Mouse (Mus musculus): ENCODE data around the gene Ugt1a6b. TPM values are rescaled to one million over a fixed set of nuclear protein-coding genes. Genes with fewer than 3 reads are reported as not detected.
"Not testable (repeated sequence)": the region's sequence is repeated elsewhere in the genome, so short reads cannot be mapped to it uniquely, and the experiment has no call there.

Gene Ugt1a6b
- 4.2 and 5.7 TPM in 2 replicates for polyA plus RNA-seq (2015; fragmentation: Nextera tagmentation; extraction: Ambion mirVana)

DNA sequence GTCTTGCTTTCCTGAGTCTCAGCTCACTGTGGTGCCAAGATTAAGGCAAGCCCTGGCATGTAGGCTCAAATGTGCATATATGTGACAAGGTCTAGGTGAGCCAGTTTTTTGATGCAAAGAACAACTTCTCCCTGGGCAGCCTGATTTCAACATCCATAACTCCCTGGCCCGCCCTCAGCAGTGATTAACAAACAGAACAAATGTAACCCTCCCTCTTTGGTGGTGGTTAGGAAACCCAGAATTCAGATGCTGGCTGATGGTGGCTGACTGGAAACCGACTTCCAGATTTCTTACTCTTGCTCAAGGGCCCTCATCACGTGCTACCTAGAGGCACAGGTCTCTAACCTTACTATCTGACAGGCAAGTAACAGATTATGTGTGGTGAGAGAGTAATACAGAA, at the start of gene Ugt1a6b:
Ugt1a6b (plus strand) TSS at position 234 of the 400 bp plus-strand sequence.
- Histone ChIP-seq H3K27ac (ENCODE audit: low read length) (peak within 1 kb of the TSS; percentile 77), H3K9ac (ENCODE audit: low read length) (peak within 1 kb of the TSS; percentile 2; the same call in 1 of the 2 replicates), H3K4me2 (ENCODE audit: low read depth, low read length) (peak within 1 kb of the TSS; percentile 29; the same call in 1 of the 2 replicates)
- peak; percentile 37; the same call in 1 of the 2 replicates for ATAC-seq (ENCODE audit: insufficient read depth, low FRiP score)
- H3K27me3 ChIP-seq (ENCODE audit: control insufficient read depth, insufficient read depth, low read length); H3K36me3 ChIP-seq (ENCODE audit: control insufficient read depth, insufficient read depth, low read length); H3K4me1 ChIP-seq (ENCODE audit: control insufficient read depth, insufficient read depth, low read length); H3K9me3 ChIP-seq (replicated peaks; ENCODE audit: control insufficient read depth, low read length); H3K4me3 ChIP-seq (replicated peaks; ENCODE audit: low read length): not testable (repeated sequence)
- 42% methylated on average over 3 of the region's 3 CpGs for WGBS

DNA sequence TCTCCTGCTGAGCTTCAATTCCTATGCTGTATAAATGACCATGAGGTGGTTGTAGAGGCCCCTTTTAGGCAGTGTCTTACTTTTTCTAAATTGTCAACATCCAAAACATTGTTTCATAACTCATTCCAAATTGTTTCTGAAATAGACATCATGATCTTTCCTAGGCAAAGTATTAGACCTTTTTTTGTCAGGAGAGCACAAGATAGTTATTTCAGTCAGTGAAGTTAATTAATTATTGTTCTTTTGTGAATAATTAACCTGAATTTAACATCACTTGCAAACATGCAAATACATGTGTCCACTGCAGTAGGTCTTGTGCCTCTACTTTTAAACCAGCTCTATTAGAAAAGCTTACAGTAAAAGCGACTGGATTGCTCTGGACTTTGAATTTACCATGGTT, 48.0 kb upstream of the Ugt1a6b start, which contains the start of gene Ugt1a10:
Ugt1a10 (plus strand) TSS at position 301 of the 400 bp plus-strand sequence.
- Histone ChIP-seq H3K9me3 (replicated peaks; ENCODE audit: control insufficient read depth, low read length) (no peaks in the 10 kb centered on the region), H3K27me3 (ENCODE audit: control insufficient read depth, insufficient read depth, low read length) (no peaks in the 10 kb centered on the region), H3K9ac (ENCODE audit: low read length) (no peak within 1 kb of the TSS), H3K4me1 (ENCODE audit: control insufficient read depth, insufficient read depth, low read length) (no peaks in the 10 kb centered on the region), H3K4me3 (replicated peaks; ENCODE audit: low read length) (no peak within 1 kb of the TSS), H3K27ac (ENCODE audit: low read length) (no peak within 1 kb of the TSS), H3K36me3 (ENCODE audit: control insufficient read depth, insufficient read depth, low read length) (no peaks in the 10 kb centered on the region), H3K4me2 (ENCODE audit: low read depth, low read length) (no peak within 1 kb of the TSS)
- WGBS: 67% methylated on average over 1 of the region's 1 CpGs
- no peak for ATAC-seq (ENCODE audit: insufficient read depth, low FRiP score)

DNA sequence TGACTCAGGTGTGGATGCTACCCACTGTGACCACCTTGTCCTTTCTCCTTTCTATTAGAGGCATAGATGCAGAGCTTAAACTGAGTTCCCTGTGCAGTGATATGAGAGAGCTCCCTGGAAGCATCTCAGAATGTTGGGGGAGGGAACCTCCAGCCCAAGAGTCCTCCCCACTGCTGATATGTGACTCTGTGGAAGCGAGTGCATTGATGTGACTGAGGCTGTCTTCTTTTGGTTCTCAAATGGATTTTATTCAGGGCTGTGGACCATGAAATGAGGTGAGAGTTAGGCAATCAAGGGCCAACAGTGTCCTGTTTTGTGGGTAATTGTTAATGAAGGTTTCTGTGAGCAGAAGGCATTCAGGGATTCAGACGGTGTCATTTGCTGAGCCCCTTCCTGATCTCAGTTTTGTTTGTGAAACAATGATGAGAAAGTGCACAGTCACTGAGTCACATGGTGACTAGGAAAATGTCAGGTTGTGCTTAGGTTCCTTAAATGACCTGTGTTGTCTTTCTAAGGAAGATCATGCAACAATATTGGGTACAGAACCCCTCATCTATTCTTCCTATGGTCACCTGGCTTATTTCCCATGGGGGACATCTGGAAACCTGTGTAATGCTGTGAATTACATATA, 36.5 kb upstream of the Ugt1a6b start:
- not testable (repeated sequence) for H3K9ac ChIP-seq (ENCODE audit: low read length); H3K4me2 ChIP-seq (ENCODE audit: low read depth, low read length); H3K4me3 ChIP-seq (replicated peaks; ENCODE audit: low read length); ATAC-seq (ENCODE audit: insufficient read depth, low FRiP score); H3K27ac ChIP-seq (ENCODE audit: low read length); H3K36me3 ChIP-seq (ENCODE audit: control insufficient read depth, insufficient read depth, low read length); H3K27me3 ChIP-seq (ENCODE audit: control insufficient read depth, insufficient read depth, low read length); H3K4me1 ChIP-seq (ENCODE audit: control insufficient read depth, insufficient read depth, low read length); H3K9me3 ChIP-seq (replicated peaks; ENCODE audit: control insufficient read depth, low read length)
- 75% methylated on average over 1 of the region's 2 CpGs for WGBS

DNA sequence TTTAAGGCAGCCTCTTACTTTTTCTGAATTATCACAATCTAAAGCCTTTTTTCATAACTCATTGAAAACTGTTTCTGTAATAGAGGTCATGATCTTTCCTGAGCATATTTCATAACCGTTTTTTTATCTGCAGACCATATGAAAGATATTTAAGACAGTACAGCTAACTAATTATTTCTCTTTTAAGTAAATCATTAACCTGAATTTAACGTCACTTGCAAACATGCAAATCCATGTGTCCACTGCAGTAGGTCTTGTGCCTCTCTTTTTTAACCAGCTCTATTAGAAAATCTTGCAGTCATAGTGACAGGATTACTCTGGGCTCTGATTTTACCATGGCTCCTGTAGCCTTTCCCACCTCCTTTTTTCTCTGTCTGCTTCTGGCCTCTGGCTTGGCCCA, 32.6 kb upstream of the Ugt1a6b start, which contains the start of gene Ugt1a9:
Ugt1a9 (plus strand) TSS at position 306 of the 400 bp plus-strand sequence.
- no peak within 1 kb of the TSS for H3K27ac ChIP-seq (ENCODE audit: low read length)
- H3K9ac ChIP-seq (ENCODE audit: low read length): no peak within 1 kb of the TSS
- no peak for ATAC-seq (ENCODE audit: insufficient read depth, low FRiP score)
- no peak within 1 kb of the TSS for H3K4me3 ChIP-seq (replicated peaks; ENCODE audit: low read length)
- WGBS: 41% methylated on average over 2 of the region's 2 CpGs
- no peaks in the 10 kb centered on the region for H3K9me3 ChIP-seq (replicated peaks; ENCODE audit: control insufficient read depth, low read length)
- H3K4me2 ChIP-seq (ENCODE audit: low read depth, low read length): no peak within 1 kb of the TSS
- no peaks in the 10 kb centered on the region for H3K27me3 ChIP-seq (ENCODE audit: control insufficient read depth, insufficient read depth, low read length)
- H3K4me1 ChIP-seq (ENCODE audit: control insufficient read depth, insufficient read depth, low read length): no peaks in the 10 kb centered on the region
- no peaks in the 10 kb centered on the region for H3K36me3 ChIP-seq (ENCODE audit: control insufficient read depth, insufficient read depth, low read length)

DNA sequence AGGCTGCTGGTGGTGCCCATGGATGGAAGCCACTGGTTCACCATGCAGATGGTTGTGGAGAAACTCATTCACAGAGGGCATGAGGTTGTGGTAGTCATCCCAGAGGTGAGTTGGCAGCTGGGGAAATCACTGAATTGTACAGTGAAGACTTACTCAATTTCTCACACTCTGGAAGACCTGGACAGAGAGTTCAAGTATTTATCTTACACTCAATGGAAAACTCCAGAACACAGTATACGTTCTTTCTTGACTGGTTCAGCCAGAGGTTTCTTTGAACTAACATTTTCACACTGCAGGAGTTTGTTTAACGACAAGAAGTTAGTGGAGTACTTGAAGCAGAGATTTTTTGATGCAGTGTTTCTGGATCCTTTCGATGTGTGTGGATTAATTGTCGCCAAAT, 32.1 kb upstream of the Ugt1a6b start:
- Histone ChIP-seq H3K27ac (ENCODE audit: low read length) (no peak overlapping the region), H3K4me3 (replicated peaks; ENCODE audit: low read length) (no peak overlapping the region), H3K4me2 (ENCODE audit: low read depth, low read length) (no peak overlapping the region), H3K36me3 (ENCODE audit: control insufficient read depth, insufficient read depth, low read length) (no peaks in the 10 kb centered on the region), H3K9me3 (replicated peaks; ENCODE audit: control insufficient read depth, low read length) (no peaks in the 10 kb centered on the region), H3K9ac (ENCODE audit: low read length) (no peak overlapping the region), H3K27me3 (ENCODE audit: control insufficient read depth, insufficient read depth, low read length) (no peaks in the 10 kb centered on the region), H3K4me1 (ENCODE audit: control insufficient read depth, insufficient read depth, low read length) (no peaks in the 10 kb centered on the region)
- 69% methylated on average over 4 of the region's 4 CpGs for WGBS
- no peak for ATAC-seq (ENCODE audit: insufficient read depth, low FRiP score)

DNA sequence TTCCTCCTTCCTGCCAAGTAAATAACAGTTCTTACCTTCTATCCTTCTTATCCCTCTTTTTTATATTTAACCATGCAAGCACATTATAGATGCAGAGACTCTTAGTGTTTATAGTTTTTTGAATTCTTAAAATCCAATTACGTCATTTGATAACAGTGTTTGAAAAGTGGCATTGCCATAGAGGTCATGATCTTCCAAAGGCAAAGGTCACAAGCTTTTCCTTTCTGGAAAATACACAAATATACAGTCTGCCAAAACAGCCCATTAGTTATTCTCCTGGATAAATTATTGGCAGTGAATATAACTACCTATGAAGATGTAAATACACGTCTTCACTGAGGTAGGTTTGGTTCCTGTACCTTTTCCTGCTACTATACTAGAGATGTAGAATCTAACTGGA, 28.6 kb upstream of the Ugt1a6b start:
- 76% methylated on average over 2 of the region's 2 CpGs for WGBS
- Histone ChIP-seq H3K27ac (ENCODE audit: low read length) (no peak overlapping the region), H3K9me3 (replicated peaks; ENCODE audit: control insufficient read depth, low read length) (no peaks in the 10 kb centered on the region), H3K4me3 (replicated peaks; ENCODE audit: low read length) (no peak overlapping the region), H3K4me2 (ENCODE audit: low read depth, low read length) (no peak overlapping the region), H3K4me1 (ENCODE audit: control insufficient read depth, insufficient read depth, low read length) (no peaks in the 10 kb centered on the region), H3K36me3 (ENCODE audit: control insufficient read depth, insufficient read depth, low read length) (no peaks in the 10 kb centered on the region), H3K9ac (ENCODE audit: low read length) (no peak overlapping the region), H3K27me3 (ENCODE audit: control insufficient read depth, insufficient read depth, low read length) (no peaks in the 10 kb centered on the region)
- no peak for ATAC-seq (ENCODE audit: insufficient read depth, low FRiP score)

DNA sequence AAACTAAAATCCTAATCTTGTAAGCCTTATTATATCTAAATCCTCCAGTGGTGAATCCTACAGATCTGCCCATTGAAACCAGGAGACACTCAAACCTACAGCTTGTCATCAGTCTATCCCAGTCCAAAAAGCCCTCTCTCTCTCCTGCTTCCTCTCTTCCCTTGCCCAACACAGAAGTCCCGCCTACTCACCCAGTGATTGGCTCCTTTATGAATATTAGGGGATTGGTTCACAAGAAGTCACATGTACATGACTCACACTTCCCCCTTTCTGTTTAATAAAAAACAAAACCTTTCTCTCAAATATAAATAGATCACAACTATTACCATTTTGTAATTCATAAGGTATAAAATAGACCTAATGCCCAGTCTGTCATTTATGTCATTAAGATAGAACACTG, 25.9 kb upstream of the Ugt1a6b start:
- Histone ChIP-seq H3K4me1 (ENCODE audit: control insufficient read depth, insufficient read depth, low read length) (no peaks in the 10 kb centered on the region), H3K27me3 (ENCODE audit: control insufficient read depth, insufficient read depth, low read length) (no peaks in the 10 kb centered on the region), H3K4me2 (ENCODE audit: low read depth, low read length) (no peak overlapping the region), H3K27ac (ENCODE audit: low read length) (no peak overlapping the region), H3K4me3 (replicated peaks; ENCODE audit: low read length) (no peak overlapping the region), H3K36me3 (ENCODE audit: control insufficient read depth, insufficient read depth, low read length) (no peaks in the 10 kb centered on the region), H3K9me3 (replicated peaks; ENCODE audit: control insufficient read depth, low read length) (no peaks in the 10 kb centered on the region), H3K9ac (ENCODE audit: low read length) (no peak overlapping the region)
- WGBS: 97% methylated on average over 1 of the region's 1 CpGs
- no peak for ATAC-seq (ENCODE audit: insufficient read depth, low FRiP score)

DNA sequence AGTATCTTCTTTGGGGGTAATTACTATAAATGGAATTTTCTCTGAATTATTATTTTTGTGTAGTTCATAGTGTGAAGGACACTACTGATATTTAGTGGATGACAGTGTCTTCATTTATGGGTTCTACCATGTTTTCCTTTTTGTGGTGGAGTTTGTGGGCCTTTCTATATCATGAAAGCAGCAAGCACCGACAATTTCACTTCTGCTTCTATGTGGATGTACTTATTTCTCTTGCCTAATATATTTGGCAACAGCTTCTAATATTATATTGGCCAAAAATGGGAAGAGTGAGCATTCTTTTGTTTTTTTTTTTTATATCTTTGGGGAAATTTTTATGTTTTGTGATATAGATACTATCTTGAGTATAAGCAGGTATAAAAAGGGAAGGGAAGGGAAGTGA, 21.4 kb upstream of the Ugt1a6b start:
- Histone ChIP-seq H3K4me2 (ENCODE audit: low read depth, low read length) (no peak overlapping the region), H3K27ac (ENCODE audit: low read length) (no peak overlapping the region), H3K4me1 (ENCODE audit: control insufficient read depth, insufficient read depth, low read length) (no peaks in the 10 kb centered on the region), H3K9ac (ENCODE audit: low read length) (no peak overlapping the region), H3K36me3 (ENCODE audit: control insufficient read depth, insufficient read depth, low read length) (no peaks in the 10 kb centered on the region), H3K4me3 (replicated peaks; ENCODE audit: low read length) (no peak overlapping the region), H3K27me3 (ENCODE audit: control insufficient read depth, insufficient read depth, low read length) (no peaks in the 10 kb centered on the region), H3K9me3 (replicated peaks; ENCODE audit: control insufficient read depth, low read length) (no peaks in the 10 kb centered on the region)
- 98% methylated on average over 1 of the region's 1 CpGs for WGBS
- no peak for ATAC-seq (ENCODE audit: insufficient read depth, low FRiP score)

DNA sequence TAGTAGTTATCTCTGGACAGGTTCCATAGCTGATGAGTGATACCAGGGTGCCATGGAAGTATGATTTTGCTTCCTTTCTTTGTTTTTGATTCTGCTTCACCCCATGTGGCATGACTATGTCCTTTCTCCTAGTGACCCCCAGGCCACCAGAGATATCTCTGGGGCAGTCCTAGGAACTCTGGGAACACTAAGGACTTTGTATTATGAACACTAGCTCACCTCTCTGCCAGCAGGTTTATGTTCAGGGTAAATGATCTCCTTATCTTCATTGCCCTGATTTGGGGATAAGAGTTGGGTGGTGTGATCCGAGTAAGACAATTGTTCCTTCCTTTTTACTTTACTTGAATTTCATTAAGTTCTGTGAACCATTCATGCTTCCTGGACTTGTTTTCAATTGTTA, 16.9 kb upstream of the Ugt1a6b start:
- Histone ChIP-seq H3K4me1 (ENCODE audit: control insufficient read depth, insufficient read depth, low read length) (no peaks in the 10 kb centered on the region), H3K9me3 (replicated peaks; ENCODE audit: control insufficient read depth, low read length) (no peaks in the 10 kb centered on the region), H3K27ac (ENCODE audit: low read length) (no peak overlapping the region), H3K36me3 (ENCODE audit: control insufficient read depth, insufficient read depth, low read length) (no peaks in the 10 kb centered on the region), H3K27me3 (ENCODE audit: control insufficient read depth, insufficient read depth, low read length) (no peaks in the 10 kb centered on the region), H3K4me2 (ENCODE audit: low read depth, low read length) (no peak overlapping the region), H3K9ac (ENCODE audit: low read length) (no peak overlapping the region), H3K4me3 (replicated peaks; ENCODE audit: low read length) (no peak overlapping the region)
- no peak for ATAC-seq (ENCODE audit: insufficient read depth, low FRiP score)
- WGBS: 63% methylated on average over 1 of the region's 1 CpGs
